Mouse (Mus musculus) embryonic fibroblast, embryonic 13.5 days (primary cell): ENCODE data around the gene Dio2. TPM values are rescaled to one million over a fixed set of nuclear protein-coding genes. Genes with fewer than 3 reads are reported as not detected.

Experiments used
- H3K27ac ChIP-seq: 2 replicates; pipeline ENCODE4 v1.5.1; 2012; ENCODE audit warnings: low read length, control low read depth, inconsistent platforms; ENCODE audit not compliant: insufficient read depth
- H3K4me1 ChIP-seq: 2 replicates; pipeline ENCODE4 v1.6.1; 2011; ENCODE audit warnings: low read length; ENCODE audit not compliant: control insufficient read depth, insufficient read depth
- H3K4me3 ChIP-seq: 2 replicates; pipeline ENCODE4 v1.5.1; 2011; ENCODE audit warnings: mild to moderate bottlenecking, control low read depth, low read length; ENCODE audit not compliant: insufficient read depth
- CTCF ChIP-seq: IDR thresholded peaks from 2 replicates; pipeline ENCODE4 v1.5.1; 2011; ENCODE audit warnings: mild to moderate bottlenecking, control low read depth, low read length, moderate library complexity, borderline replicate concordance; ENCODE audit not compliant: insufficient read depth
- POLR2A ChIP-seq: IDR thresholded peaks from 2 replicates; pipeline ENCODE4 v1.6.1; 2011; ENCODE audit warnings: low read depth, mild to moderate bottlenecking, control low read depth, low read length, moderate library complexity
- polyA plus RNA-seq: library from polyadenylated mRNA; stranded (reverse); fragments of >200 nt; gene quantifications from 2 replicates; pipeline ENCODE4 v1.2.4, GENCODE M21; 2011; ENCODE audit warnings: low read depth; ENCODE audit not compliant: missing spikeins, insufficient read length

Dio2 gene
- polyA plus RNA-seq, 1 experiment = 2.0 TPM

DNA sequence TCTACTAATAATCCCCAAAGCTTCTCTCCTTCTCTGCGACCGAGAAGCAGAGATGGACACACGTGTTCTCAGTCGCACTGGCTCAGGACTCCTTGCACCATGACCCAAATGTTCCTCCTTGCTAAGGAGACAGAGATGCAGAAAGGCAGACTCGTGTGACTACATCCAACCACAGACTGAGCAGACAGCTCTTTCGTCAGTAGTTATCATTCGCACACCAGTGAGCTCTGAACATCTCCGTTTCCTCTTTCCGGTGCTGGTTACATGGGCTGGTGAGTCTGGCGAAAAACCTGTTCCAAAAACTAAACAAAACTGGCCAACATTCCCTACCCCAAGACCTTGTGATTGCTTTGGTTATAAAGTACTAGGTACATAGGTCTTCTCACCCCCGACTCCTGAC lies 13.6 kb downstream of the Dio2 start:
- no peak overlapping the region for H3K27ac ChIP-seq
- TF ChIP-seq POLR2A (no peak), CTCF (no peak)
- no peaks in the 10 kb centered on the region for H3K4me1 ChIP-seq
- H3K4me3 ChIP-seq = no peak overlapping the region

GRCm38 (mm10) chr12:90694135-90694534 lies 44.1 kb downstream of the Dio2 start:
- H3K27ac ChIP-seq = no peak overlapping the region
- no peak overlapping the region for H3K4me3 ChIP-seq
- no peak for TF ChIP-seq CTCF
- no peak for TF ChIP-seq POLR2A
- H3K4me1 ChIP-seq = no peaks in the 10 kb centered on the region
